Mouse (Mus musculus) lung, postnatal 14 days (tissue): ENCODE data around the gene Olfr547.
A peak's percentile ranks its signal among the peaks of the same experiment; 100 is the strongest.
"Not testable (repeated sequence)": the region's sequence is repeated elsewhere in the genome, so short reads cannot be mapped to it uniquely, and the experiment has no call there.

Experiments used
- DNase-seq: peaks from one replicate; pipeline ENCODE4 v3.0.0; 2021

Olfr547 gene

DNA sequence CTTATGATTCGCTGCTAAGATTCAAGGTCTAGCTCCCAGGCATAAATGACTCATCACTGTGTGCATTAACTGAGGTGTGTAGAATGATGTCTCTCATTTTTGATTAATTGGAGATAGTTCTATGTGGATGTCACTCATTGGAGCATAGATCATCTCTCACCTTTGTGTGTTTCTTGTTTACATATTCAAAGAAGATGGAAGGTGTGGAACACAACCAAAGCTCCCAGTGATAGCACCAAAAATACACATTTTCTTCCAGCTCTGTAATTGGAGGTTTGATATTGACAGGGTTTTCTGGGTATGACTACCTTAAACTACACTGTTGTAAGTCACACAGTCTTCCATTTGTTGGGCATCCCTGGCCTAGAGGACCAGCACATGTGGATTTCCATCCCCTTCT lies at the start of gene Olfr547:
Olfr547 (plus strand) TSS at position 301 of the 400 bp plus-strand sequence.
- no peak for DNase-seq

- DNase-seq, result not testable (repeated sequence)
Observed at GRCm38 (mm10) chr7:102484766-102485165, 49.8 kb upstream of the Olfr547 start.

DNA sequence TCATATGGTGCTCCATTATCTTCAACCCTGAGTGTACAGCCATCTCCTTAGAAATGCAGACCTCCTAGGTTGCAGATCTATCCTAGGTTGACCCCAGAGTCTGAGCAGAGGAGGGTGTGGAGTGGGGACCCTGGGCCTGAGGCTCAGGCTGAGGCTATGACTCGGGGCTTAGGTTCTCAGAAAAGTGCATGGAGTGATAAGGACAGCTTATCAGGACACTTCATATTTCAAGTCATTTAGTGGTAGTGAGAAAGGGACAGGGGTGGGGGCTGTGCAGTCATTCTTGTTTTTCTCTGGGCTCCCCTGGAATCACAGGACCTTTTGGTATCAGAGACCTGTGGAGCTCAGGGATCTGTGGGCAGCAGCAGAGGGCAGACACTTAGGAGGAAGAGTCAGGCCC lies 48.4 kb upstream of the Olfr547 start:
- DNase-seq, result no peak

DNA sequence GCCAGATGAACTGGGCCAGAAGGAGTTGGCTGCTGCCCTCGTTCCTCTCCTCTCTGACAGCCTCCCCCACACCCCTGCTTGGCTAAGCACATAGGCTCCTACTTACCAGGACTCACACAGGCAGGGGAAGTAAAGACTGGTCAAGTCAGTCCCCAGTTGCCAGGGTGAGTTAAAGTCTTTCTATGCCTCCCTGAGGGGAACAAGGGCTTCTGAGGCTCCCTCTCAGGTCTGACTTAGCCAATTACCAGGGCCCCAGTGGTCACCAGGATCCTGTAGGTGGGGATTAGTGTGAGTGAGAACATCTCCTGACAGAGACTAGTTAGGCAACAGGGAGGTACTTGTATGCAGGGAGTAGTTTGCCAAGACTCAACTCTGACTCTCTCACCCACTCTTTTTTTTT lies 46.4 kb upstream of the Olfr547 start, which contains the start of gene Olfr544:
Olfr544 (minus strand) TSS at position 153 of the 400 bp plus-strand sequence.
- DNase-seq, result no peak

- DNase-seq, result not testable (repeated sequence)
Observed at GRCm38 (mm10) chr7:102494416-102494815, 40.1 kb upstream of the Olfr547 start.

GRCm38 (mm10) chr7:102499473-102499872 lies 35.1 kb upstream of the Olfr547 start, which contains the start of gene Olfr545:
Olfr545 (minus strand) TSS chr7:102499573.
- no peak for DNase-seq

DNA sequence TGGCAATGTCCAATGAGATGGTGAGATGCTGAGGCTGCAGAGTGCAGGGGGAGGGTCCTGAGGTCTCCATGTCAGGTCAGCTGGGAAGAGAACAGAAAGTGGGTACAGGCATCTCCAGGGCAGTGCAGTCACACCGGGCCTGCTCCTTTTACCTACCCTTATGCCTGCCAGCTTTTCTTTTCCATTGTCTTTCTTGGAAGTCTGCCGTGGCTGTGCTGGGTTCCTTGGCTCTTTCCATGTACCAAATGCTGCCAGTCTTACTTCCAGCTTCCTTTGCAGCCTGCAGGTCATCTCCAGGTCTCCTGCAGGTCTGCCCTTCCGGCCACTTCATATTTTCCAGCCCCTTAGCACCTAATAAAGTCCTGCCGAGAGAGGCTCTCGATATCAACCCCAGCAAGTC lies 32.6 kb upstream of the Olfr547 start:
- no peak for DNase-seq

- peak; percentile 75 for DNase-seq
Observed at GRCm38 (mm10) chr7:102506848-102507247, 27.7 kb upstream of the Olfr547 start.

DNA sequence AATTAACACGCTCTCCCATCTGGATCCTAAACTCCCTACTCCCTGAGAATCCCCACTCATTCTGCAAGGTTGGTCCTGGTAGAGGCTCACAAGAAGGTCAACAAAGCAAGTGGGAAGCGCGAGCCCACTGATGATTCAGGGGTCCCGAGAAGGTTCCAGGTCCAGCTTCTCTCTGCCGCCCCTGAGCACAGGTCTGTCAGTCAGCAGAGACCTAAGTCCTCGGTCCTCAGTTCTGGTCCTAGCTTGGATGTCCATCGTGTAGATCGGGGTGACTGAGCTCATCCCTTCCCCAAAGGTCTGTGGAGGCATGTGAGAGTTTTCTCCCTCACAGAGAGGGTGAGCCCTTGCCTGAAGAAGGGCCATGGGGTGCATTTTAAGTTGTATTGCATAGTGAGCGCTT lies 26.5 kb upstream of the Olfr547 start:
- no peak for DNase-seq

- DNase-seq, result no peak
Observed at GRCm38 (mm10) chr7:102508666-102509065, 25.9 kb upstream of the Olfr547 start.

GRCm38 (mm10) chr7:102509726-102510125 lies 24.8 kb upstream of the Olfr547 start:
- DNase-seq, result no peak

GRCm38 (mm10) chr7:102511927-102512326 lies 22.6 kb upstream of the Olfr547 start:
- no peak for DNase-seq

DNA sequence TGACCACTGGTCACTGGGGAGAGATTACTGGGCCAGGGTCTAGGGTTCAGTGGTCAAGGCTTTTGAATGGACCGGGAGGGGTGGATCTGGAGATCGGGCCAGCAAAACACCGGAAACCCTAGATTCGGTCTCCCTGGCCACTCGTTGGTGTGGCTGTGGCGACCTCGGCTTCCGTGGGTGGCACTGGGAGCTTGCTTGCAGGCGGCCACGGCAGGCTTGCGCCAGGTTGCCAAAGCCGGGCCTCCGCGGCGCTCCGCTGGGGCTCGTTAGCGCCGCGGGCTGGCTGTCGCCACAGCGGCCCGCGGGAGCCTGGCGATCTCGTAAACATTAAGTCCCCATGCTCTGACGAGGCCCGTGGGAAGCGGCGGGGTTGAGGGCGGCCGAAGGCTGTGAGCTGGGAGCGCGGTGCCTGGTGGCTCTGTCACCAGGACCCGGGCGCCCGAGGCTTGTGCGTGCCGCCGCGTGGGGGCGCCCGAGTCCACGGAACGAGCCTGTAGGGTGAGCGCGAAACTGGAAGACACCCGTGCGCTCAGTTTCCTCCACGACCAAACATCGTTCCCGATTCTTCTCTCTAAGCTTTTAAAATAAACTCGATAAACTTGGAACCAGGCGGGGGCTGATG lies 21.6 kb upstream of the Olfr547 start:
- peak; percentile 91 for DNase-seq

DNA sequence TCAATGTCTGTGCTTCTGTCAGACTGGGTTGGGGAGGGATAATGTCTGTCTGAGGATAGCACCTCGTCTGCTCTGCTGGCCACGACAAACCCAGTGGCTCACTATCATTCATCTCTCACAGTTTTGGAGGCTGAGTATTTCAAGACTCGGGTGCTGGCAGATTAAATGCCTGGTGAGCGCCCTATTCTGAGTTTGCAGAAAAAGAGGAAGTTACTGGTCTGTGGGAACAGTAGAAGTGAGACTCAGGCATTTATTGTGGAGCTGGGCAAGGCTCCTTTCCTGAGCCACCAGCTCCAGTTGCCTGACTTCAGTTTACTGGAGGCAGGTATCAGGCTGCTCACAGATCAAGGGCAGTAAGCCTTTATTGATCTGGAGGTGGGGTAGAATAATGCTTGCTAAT lies 20.4 kb upstream of the Olfr547 start:
- no peak for DNase-seq

- DNase-seq, result peak; percentile 2
Observed at GRCm38 (mm10) chr7:102516261-102517050, 18.1 kb upstream of the Olfr547 start.

GRCm38 (mm10) chr7:102517051-102517335 lies 17.6 kb upstream of the Olfr547 start:
- no peak for DNase-seq

DNA sequence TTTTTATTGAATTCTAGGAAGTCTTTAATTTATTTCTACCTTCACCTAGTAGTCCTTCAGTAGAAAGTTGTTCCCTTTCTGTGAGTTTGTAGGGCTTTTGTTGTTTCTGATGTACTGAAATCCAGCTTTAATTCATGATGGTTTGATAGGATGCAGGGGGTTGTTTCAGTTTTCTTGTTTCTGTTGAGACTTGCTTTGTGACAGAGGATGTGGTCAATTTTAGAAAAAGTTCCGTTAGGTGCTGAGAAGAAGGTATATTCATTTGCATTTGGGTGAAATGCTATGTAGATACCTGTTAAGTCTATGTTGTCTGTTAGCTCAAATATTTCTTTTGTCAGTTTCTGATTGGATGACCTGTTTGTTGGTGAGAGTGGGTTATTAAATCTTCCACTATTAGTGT lies 5.5 kb upstream of the Olfr547 start:
- DNase-seq, result no peak

DNA sequence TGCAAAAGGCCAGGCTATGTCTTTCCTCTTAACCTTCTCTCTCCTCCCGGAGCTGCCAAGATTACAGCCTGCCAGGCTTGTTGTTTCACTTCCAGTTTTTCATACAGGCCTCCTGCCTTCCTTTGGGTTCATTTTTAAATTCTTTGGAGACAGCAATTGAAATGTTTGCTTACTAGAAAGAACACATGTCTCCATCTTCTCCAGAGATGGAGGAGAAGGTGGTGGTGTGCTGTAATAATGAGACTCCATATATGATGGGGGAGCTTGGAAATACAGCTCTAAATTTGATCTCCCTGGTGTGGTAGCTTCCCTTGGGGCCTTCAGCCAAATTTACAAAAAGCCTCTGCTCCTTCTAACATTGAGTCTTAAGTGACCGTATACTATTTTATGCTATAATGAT lies 6.0 kb downstream of the Olfr547 start, which contains the start of gene Olfr548-ps1:
Olfr548-ps1 (plus strand) TSS at position 301 of the 400 bp plus-strand sequence.
- DNase-seq, result no peak

GRCm38 (mm10) chr7:102541251-102541650 lies 6.7 kb downstream of the Olfr547 start:
- no peak for DNase-seq

DNA sequence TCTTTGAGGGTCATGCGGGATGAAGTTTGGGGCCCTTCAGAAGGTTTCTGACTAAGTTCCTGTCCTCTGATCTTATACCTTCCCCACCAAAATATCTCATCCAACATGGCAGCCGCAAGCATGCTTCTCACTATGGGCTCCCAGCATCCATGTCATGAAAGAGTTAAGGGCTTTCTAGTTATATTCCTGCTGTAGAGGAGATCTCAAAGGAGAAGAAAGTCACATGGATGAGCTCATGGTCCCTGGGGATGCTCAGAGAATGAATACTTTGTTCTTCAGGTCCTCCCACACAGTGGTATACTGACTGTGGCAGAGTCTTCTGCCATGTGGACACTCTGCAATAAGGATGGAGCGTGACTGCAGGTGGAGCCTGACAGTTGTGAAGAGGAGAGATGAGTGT lies 15.0 kb downstream of the Olfr547 start, which contains the start of gene Olfr549:
Olfr549 (plus strand) TSS at position 301 of the 400 bp plus-strand sequence.
- no peak for DNase-seq

- no peak for DNase-seq
Observed at GRCm38 (mm10) chr7:102553279-102553678, 18.7 kb downstream of the Olfr547 start.

DNA sequence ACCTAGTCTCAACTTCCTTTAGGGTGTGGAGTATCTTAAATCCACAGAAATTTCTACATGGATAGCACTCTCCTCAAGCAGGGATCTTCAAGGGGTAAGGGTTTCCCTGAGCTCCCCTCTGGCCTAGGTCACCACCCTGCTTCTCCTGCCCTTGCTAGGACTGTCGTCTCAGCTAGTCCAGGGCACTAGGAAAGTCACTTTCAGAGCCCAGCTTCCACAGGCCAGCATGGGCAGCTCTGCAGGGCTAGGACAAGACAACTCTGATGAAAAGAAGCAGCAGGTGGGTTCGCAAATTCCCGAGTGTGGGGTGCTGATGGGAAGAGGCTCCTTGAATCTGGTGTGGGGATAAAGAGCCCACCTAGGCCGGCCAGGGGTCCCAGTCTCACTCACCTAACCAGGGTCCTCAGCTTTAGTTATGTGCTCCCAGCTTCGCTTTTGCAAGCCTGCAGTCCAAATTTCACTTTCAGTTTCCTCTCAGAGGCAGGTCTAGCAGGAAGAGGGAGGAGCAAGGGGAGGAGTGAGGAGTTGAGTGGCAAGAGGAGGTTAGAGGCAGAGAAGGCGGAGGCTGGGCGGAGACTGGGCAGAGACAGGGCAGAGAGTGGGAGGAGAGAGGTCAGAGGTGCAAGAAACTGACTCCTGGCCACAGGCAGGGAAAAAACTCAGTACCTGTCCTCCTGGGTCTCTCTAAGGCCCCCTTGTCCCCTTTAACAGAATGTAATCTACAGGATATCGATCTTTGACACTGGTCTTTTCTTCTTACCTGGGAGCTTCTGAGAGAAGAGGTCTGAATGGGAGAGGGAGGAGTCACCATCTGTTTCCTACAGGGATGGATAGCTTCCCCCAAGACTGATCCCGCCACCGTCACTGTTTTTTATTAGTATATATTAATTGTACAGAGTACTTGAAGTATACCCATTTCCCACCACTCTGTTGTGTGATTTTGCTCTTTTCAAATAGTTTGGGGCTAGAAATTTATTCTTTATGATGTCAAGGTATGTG lies 30.7 kb downstream of the Olfr547 start, which contains the start of gene Trim21:
Trim21 (minus strand) TSS at position 488 of the 999 bp plus-strand sequence.
- peak; percentile 87 for DNase-seq

DNA sequence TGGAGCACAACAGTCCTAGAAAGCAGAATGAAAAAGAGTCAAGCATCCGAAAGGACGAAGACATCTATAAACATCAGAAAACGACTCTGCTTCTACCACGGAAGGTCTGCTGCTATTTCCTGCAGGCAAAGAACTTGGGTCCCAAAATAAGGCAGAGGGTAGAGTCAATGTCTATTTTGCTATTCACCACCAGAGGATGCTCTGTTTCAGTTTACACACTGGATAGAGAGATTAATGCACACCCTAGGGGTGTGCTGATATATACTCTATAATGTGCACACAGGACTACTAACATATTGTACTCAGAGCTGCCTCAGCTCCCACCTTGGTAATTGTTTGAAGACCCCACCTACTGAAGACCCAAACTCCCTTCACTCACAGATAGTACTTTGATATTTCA lies 31.7 kb downstream of the Olfr547 start:
- no peak for DNase-seq
